In the genomic region with DNA sequence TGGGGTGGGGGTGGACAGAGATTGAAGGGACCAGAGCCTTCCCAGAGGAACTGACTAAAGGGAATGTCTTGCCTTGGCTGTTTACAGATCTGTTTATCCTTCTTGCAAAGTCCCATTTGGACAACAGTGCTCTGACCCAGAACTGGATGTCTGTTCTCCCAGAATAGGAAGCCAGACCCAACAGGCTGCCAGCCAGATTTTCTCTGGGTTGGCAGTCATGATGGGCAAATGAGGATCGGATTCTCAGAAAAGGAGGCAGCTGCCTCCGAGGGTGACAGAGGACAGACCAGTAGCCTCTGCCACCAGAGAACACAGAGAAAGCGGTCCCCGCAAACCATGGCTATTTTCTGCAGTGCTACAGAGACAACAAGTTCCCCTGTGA, we compare ENCODE assay signal across 8 mouse cellular contexts. TPM values are rescaled to one million over a fixed set of nuclear protein-coding genes. Genes with fewer than 3 reads are reported as not detected.
DNase-seq lines count a peak whose midpoint lies in the region; ATAC-seq and TF ChIP-seq lines count a peak whose summit lies in the region.

No protein-coding gene starts in this region.

- in situ Hi-C loops in ES-E14 (cut with MboI; ENCODE audit: low sequenced_read_pairs in 2 of 2, unreplicated experiment in 2 of 2) = no loop called here

- peak overlapping the region; percentile 22 for H3K4me3 ChIP-seq in erythroblast, embryonic 14.5 days (replicated peaks)
- peak overlapping the region; percentile 71 to 73 for H3K4me3 ChIP-seq in ES-E14 (ENCODE audit: insufficient read depth in 1 of 2, low read depth in 1 of 2, low read length in 2 of 2, poor library complexity in 1 of 2, severe bottlenecking in 1 of 2)
- H3K4me3 ChIP-seq in embryonic fibroblast, embryonic 13.5 days (ENCODE audit: insufficient read depth, low read length) = peak overlapping the region; percentile 85
- H3K4me3 ChIP-seq in limb, embryonic 15.5 days = peak overlapping the region; percentile 66
- peak overlapping the region; percentile 34 for H3K4me3 ChIP-seq in olfactory bulb, adult 2 months (ENCODE audit: insufficient read depth, low read depth, low read length)

- H3K27ac ChIP-seq in ES-E14 (ENCODE audit: insufficient read depth, low read depth, low read length, poor library complexity, severe bottlenecking) = peak overlapping the region; percentile 57
- peak overlapping the region; percentile 92 for H3K27ac ChIP-seq in embryonic fibroblast, embryonic 13.5 days (ENCODE audit: insufficient read depth, low read length)
- H3K27ac ChIP-seq in limb, embryonic 15.5 days = peak overlapping the region; percentile 95
- H3K27ac ChIP-seq in olfactory bulb, adult 2 months (ENCODE audit: insufficient read depth, low read depth, low read length) = peak overlapping the region; percentile 64

- TF ChIP-seq CTCF in embryonic fibroblast, embryonic 13.5 days (IDR thresholded peaks at IDR 0.05; ENCODE audit: borderline replicate concordance, insufficient read depth, low read length) = no peak
- no peak for TF ChIP-seq CTCF in olfactory bulb, adult 2 months (IDR thresholded peaks at IDR 0.05; ENCODE audit: insufficient read depth, low read depth, low read length)

- no peak for DNase-seq in ES-E14 (ENCODE audit: low read depth, low spot score)
- DNase-seq in heart, postnatal 4 days = peak; percentile 58
- DNase-seq in spleen, postnatal 14 days (ENCODE audit: low spot score in 2 of 2) = no peak

- ATAC-seq in erythroblast, adult 5-6 weeks (replicated peaks; ENCODE audit: low FRiP score, poor library complexity, severe bottlenecking) = no peak
- ATAC-seq in limb, embryonic 15.5 days (ENCODE audit: insufficient number of reproducible peaks, low FRiP score, low TSS enrichment, low read depth) = no peak

- H3K36me3 ChIP-seq in erythroblast, embryonic 14.5 days (ENCODE audit: control insufficient read depth) = no peaks in the 10 kb centered on the region
- H3K36me3 ChIP-seq in ES-E14 (ENCODE audit: control insufficient read depth, insufficient read depth, low read length, poor library complexity, severe bottlenecking) = no peaks in the 10 kb centered on the region
- no peaks in the 10 kb centered on the region for H3K36me3 ChIP-seq in limb, embryonic 15.5 days

- no peaks in the 10 kb centered on the region for H3K9me3 ChIP-seq in erythroblast, embryonic 14.5 days (ENCODE audit: control insufficient read depth, low read length)
- no peaks in the 10 kb centered on the region for H3K9me3 ChIP-seq in ES-E14 (ENCODE audit: control insufficient read depth, insufficient read depth, low read depth, low read length)
- no peaks in the 10 kb centered on the region for H3K9me3 ChIP-seq in limb, embryonic 15.5 days

- H3K4me2 ChIP-seq in limb, embryonic 15.5 days = peak overlapping the region; percentile 59

- WGBS in limb, embryonic 15.5 days = 5% methylated on average over 4 of the region's 4 CpGs
- WGBS in olfactory bulb, adult 2 months = 21% methylated on average over 4 of the region's 4 CpGs

- peak overlapping the region; percentile 62 for H3K9ac ChIP-seq in ES-E14 (ENCODE audit: insufficient read depth, low read depth, low read length, poor library complexity, severe bottlenecking)
- H3K9ac ChIP-seq in limb, embryonic 15.5 days = peak overlapping the region; percentile 79

- peaks cover 27% of the 10 kb centered on the region for H3K27me3 ChIP-seq in erythroblast, embryonic 14.5 days (ENCODE audit: control insufficient read depth)
- no peaks in the 10 kb centered on the region for H3K27me3 ChIP-seq in limb, embryonic 15.5 days

- no peak for TF ChIP-seq POLR2A in embryonic fibroblast, embryonic 13.5 days (IDR thresholded peaks at IDR 0.05; ENCODE audit: low read depth, low read length)
- no peak for TF ChIP-seq POLR2A in olfactory bulb, adult 2 months (IDR thresholded peaks at IDR 0.05; ENCODE audit: insufficient read depth, low read depth, low read length)

- H3K4me1 ChIP-seq in erythroblast, embryonic 14.5 days (ENCODE audit: control insufficient read depth) = no peaks in the 10 kb centered on the region
- H3K4me1 ChIP-seq in ES-E14 (ENCODE audit: control insufficient read depth in 2 of 2, insufficient read depth in 2 of 2, low read length in 2 of 2, poor library complexity in 1 of 2) = peaks cover 13 to 32% of the 10 kb centered on the region in 2 experiments
- H3K4me1 ChIP-seq in embryonic fibroblast, embryonic 13.5 days (ENCODE audit: control insufficient read depth, insufficient read depth, low read length) = peaks cover 11% of the 10 kb centered on the region
- peaks cover 49% of the 10 kb centered on the region for H3K4me1 ChIP-seq in limb, embryonic 15.5 days
- H3K4me1 ChIP-seq in olfactory bulb, adult 2 months (ENCODE audit: control insufficient read depth, insufficient read depth, low read length) = peaks cover 14% of the 10 kb centered on the region

TF ChIP-seq in ES-E14, 5 proteins besides CTCF, POLR2A, EP300 and RAD21:
- no peak for TF ChIP-seq ZNF384 (IDR thresholded peaks at IDR 0.05; ENCODE audit: low read depth, low read length)
- TF ChIP-seq HCFC1 (IDR thresholded peaks at IDR 0.05; ENCODE audit: borderline replicate concordance, insufficient read depth, low read length) = no peak
- TF ChIP-seq ZC3H11A (IDR thresholded peaks at IDR 0.05; ENCODE audit: borderline replicate concordance, low read depth, low read length) = no peak

RNA-seq across cellular contexts. Expression of a gene that starts 3.7 kb away (rescaled TPM):
- polyA plus RNA-seq in erythroblast, embryonic 14.5 days (2012) = 0.17 and 0.32 TPM in 2 replicates
- total RNA-seq in erythroblast, adult 5-6 weeks (2015; ENCODE audit: low replicate concordance) = 1.7 TPM in 2 replicates
- total RNA-seq in erythroblast, adult 5-6 weeks (2017; ENCODE audit: low replicate concordance) = 0.85 and 0.98 TPM in 2 replicates
- 411 and 485 TPM in 2 replicates for total RNA-seq in ES-E14 (2012; rRNA removed)
- polyA plus RNA-seq in embryonic fibroblast, embryonic 13.5 days (2011; ENCODE audit: insufficient read length, low read depth, missing spikeins) = 3,951 and 4,760 TPM in 2 replicates
- total RNA-seq in heart, postnatal 4 days (2021) = 1,000 to 10,000 TPM; 1,405 to 1,430 TPM
- polyA plus RNA-seq in limb, embryonic 15.5 days (2015; fragmentation: Nextera tagmentation; extraction: Ambion mirVana) = 3,190 and 4,050 TPM in 2 replicates
- 225 and 437 TPM in 2 replicates for polyA plus RNA-seq in olfactory bulb, adult 2 months (2012; ENCODE audit: insufficient read depth, insufficient read length, low replicate concordance, missing spikeins)

RNA-seq across cellular contexts. Expression of a gene that starts 41.8 kb away (rescaled TPM):
- polyA plus RNA-seq in erythroblast, embryonic 14.5 days (2012) = 3.6 and 15.0 TPM in 2 replicates
- total RNA-seq in erythroblast, adult 5-6 weeks (2015; ENCODE audit: low replicate concordance) = 25.9 and 45.8 TPM in 2 replicates
- total RNA-seq in erythroblast, adult 5-6 weeks (2017; ENCODE audit: low replicate concordance) = 18.7 and 20.2 TPM in 2 replicates
- total RNA-seq in ES-E14 (2012; rRNA removed) = 371 and 407 TPM in 2 replicates
- polyA plus RNA-seq in embryonic fibroblast, embryonic 13.5 days (2011; ENCODE audit: insufficient read length, low read depth, missing spikeins) = 114 and 118 TPM in 2 replicates
- 100 to 1,000 TPM; 146 to 150 TPM for total RNA-seq in heart, postnatal 4 days (2021)
- 448 and 491 TPM in 2 replicates for polyA plus RNA-seq in limb, embryonic 15.5 days (2015; fragmentation: Nextera tagmentation; extraction: Ambion mirVana)
- polyA plus RNA-seq in olfactory bulb, adult 2 months (2012; ENCODE audit: insufficient read depth, insufficient read length, low replicate concordance, missing spikeins) = not detected in 2 replicates

RNA-seq across cellular contexts. Expression of a gene that starts 50.2 kb away (rescaled TPM):
- polyA plus RNA-seq in erythroblast, embryonic 14.5 days (2012) = 3.5 and 4.2 TPM in 2 replicates
- total RNA-seq in erythroblast, adult 5-6 weeks (2015; ENCODE audit: low replicate concordance) = 13.3 and 18.2 TPM in 2 replicates
- 19.0 and 20.9 TPM in 2 replicates for total RNA-seq in erythroblast, adult 5-6 weeks (2017; ENCODE audit: low replicate concordance)
- total RNA-seq in ES-E14 (2012; rRNA removed) = 178 and 189 TPM in 2 replicates
- 77.7 and 79.1 TPM in 2 replicates for polyA plus RNA-seq in embryonic fibroblast, embryonic 13.5 days (2011; ENCODE audit: insufficient read length, low read depth, missing spikeins)
- total RNA-seq in heart, postnatal 4 days (2021) = 10 to 100 TPM; 62.6 to 62.9 TPM
- polyA plus RNA-seq in limb, embryonic 15.5 days (2015; fragmentation: Nextera tagmentation; extraction: Ambion mirVana) = 153 and 158 TPM in 2 replicates
- 68.2 and 75.3 TPM in 2 replicates for polyA plus RNA-seq in olfactory bulb, adult 2 months (2012; ENCODE audit: insufficient read depth, insufficient read length, low replicate concordance, missing spikeins)

Comparison
In these comparisons a context has a peak if more than half of its experiments do, and no peak if none do; other contexts are left out.
1. H3K4me3 ChIP-seq: peak in every context shown above with its lines; median percentile 85 in embryonic fibroblast, embryonic 13.5 days; 72 in ES-E14; 66 in limb, embryonic 15.5 days; 34 in olfactory bulb, adult 2 months; 22 in erythroblast, embryonic 14.5 days.
2. RNA of a gene that starts 3.7 kb away (polyA plus RNA-seq): 3,951 to 4,760 TPM in embryonic fibroblast, embryonic 13.5 days, 3,190 to 4,050 TPM in limb, embryonic 15.5 days and 225 to 437 TPM in olfactory bulb, adult 2 months; 0.17 to 0.32 TPM in erythroblast, embryonic 14.5 days; every median in the first group is over 100 times any median in the second.
3. RNA of a gene that starts 50.2 kb away (polyA plus RNA-seq): 153 to 158 TPM in limb, embryonic 15.5 days, 77.7 to 79.1 TPM in embryonic fibroblast, embryonic 13.5 days and 68.2 to 75.3 TPM in olfactory bulb, adult 2 months; 3.5 to 4.2 TPM in erythroblast, embryonic 14.5 days; every median in the first group is over 10 times any median in the second.
4. Peak in every context shown above with its lines, with median percentiles within 50 percentile points of each other: H3K27ac ChIP-seq.